ENCODE assay signal across 14 mouse cellular contexts in genomic region chr7:141302702-141303268, GRCm38 (mm10). TPM values are rescaled to one million over a fixed set of nuclear protein-coding genes. Genes with fewer than 3 reads are reported as not detected.
A peak's percentile ranks its signal among the peaks of the same experiment; 100 is the strongest.
DNase-seq lines count a peak whose midpoint lies in the region; ATAC-seq and TF ChIP-seq lines count a peak whose summit lies in the region.
"Had no signal": no experiment of that assay in that cellular context is flagged by ENCODE, and none has a peak within 500 bp of the region (broad histone marks: within the 10 kb centered on the region; RNA-seq: fewer than 3 reads in every experiment).

No protein-coding gene starts in this region.

- 87% methylated on average over 1 of the region's 1 CpGs for WGBS in lung, adult 2 months

- peak; percentile 87 for ATAC-seq in inflammation-experienced regulatory T-cells, adult 6 months
- ATAC-seq in megakaryocyte progenitor cell, adult 5-6 weeks (replicated peaks; ENCODE audit: poor library complexity), result no peak; the same call in 1 of the 2 replicates
- ATAC-seq: hindbrain, embryonic 16.5 days had no signal

- TF ChIP-seq CTCF in lung, adult 2 months (IDR thresholded peaks at IDR 0.05; ENCODE audit: insufficient read depth, low read length), result no peak

- no peak overlapping the region for H3K4me3 ChIP-seq in lung, adult 2 months (replicated peaks; ENCODE audit: extremely low read depth, low read depth, low read length)
- H3K4me3 ChIP-seq: left cerebral cortex, adult 2 months had no signal

- no peaks in the 10 kb centered on the region for H3K4me1 ChIP-seq in lung, adult 2 months (ENCODE audit: control insufficient read depth, insufficient read depth, low read length)

- DNase-seq in lung, postnatal 25 days (ENCODE audit: low spot score), result peak; percentile 18
- DNase-seq in lung, adult 2 months, result no peak
- DNase-seq in T-cell, adult 2 months (ENCODE audit: low spot score), result peak; percentile 65
- peak; percentile 52 for DNase-seq in thymus, postnatal 25 days
- no peak for DNase-seq in frontal cortex, postnatal 10 days (ENCODE audit: low spot score in 2 of 2)
- DNase-seq: adrenal gland, postnatal 36 days; heart, adult 11 months; heart, postnatal 10 days; kidney, postnatal 4 days had no signal

- TF ChIP-seq POLR2A in lung, adult 2 months (IDR thresholded peaks at IDR 0.05; ENCODE audit: borderline replicate concordance, extremely low read depth, low read depth, low read length), result no peak

RNA-seq across cellular contexts. Expression of gene Drd4, which starts 11.0 kb away (rescaled TPM):
- not detected in 2 replicates for polyA plus RNA-seq in lung, adult 2 months (2012; rRNA removed)
- polyA plus RNA-seq in inflammation-experienced regulatory T-cells, adult 6 months (2017; shearing (Covaris generic)), result not detected
- total RNA-seq in megakaryocyte progenitor cell, adult 5-6 weeks (2015), result not detected in 2 replicates
- not detected in 2 replicates for total RNA-seq in megakaryocyte progenitor cell, adult 5-6 weeks (2017)
- total RNA-seq: heart, postnatal 10 days had no signal
- polyA plus RNA-seq: macrophage had no signal

RNA-seq across cellular contexts. Expression of gene Sct, which starts 23.9 kb away (rescaled TPM):
- polyA plus RNA-seq in lung, adult 2 months (2012; rRNA removed), result not detected in 2 replicates
- polyA plus RNA-seq in inflammation-experienced regulatory T-cells, adult 6 months (2017; shearing (Covaris generic)), result not detected
- not detected in 2 replicates for total RNA-seq in megakaryocyte progenitor cell, adult 5-6 weeks (2015)
- total RNA-seq in megakaryocyte progenitor cell, adult 5-6 weeks (2017), result not detected in 2 replicates
- total RNA-seq: left cerebral cortex, adult 2 months had no signal
- polyA plus RNA-seq: macrophage had no signal

RNA-seq across cellular contexts. Expression of gene Deaf1, which starts 24.7 kb away (rescaled TPM):
- 18.6 and 22.7 TPM in 2 replicates for polyA plus RNA-seq in lung, adult 2 months (2012; rRNA removed)
- 10 to 100 TPM; 17.6 to 37.9 (median 34.6) TPM for polyA plus RNA-seq in inflammation-experienced regulatory T-cells, adult 6 months (2017; shearing (Covaris generic))
- total RNA-seq in megakaryocyte progenitor cell, adult 5-6 weeks (2015), result 33.6 and 33.7 TPM in 2 replicates
- 19.8 and 23.0 TPM in 2 replicates for total RNA-seq in megakaryocyte progenitor cell, adult 5-6 weeks (2017)

RNA-seq across cellular contexts. Expression of gene Tmem80, which starts 24.8 kb away (rescaled TPM):
- 37.2 and 49.2 TPM in 2 replicates for polyA plus RNA-seq in lung, adult 2 months (2012; rRNA removed)
- polyA plus RNA-seq in inflammation-experienced regulatory T-cells, adult 6 months (2017; shearing (Covaris generic)), result 10 to 100 TPM; 27.1 to 41.1 (median 39.1) TPM
- total RNA-seq in megakaryocyte progenitor cell, adult 5-6 weeks (2015), result 11.1 and 11.7 TPM in 2 replicates
- 9.1 and 9.2 TPM in 2 replicates for total RNA-seq in megakaryocyte progenitor cell, adult 5-6 weeks (2017)

RNA-seq across cellular contexts. Expression of gene Cdhr5, which starts 26.2 kb away (rescaled TPM):
- 0.11 and 1.5 TPM in 2 replicates for polyA plus RNA-seq in lung, adult 2 months (2012; rRNA removed)
- not detected for polyA plus RNA-seq in inflammation-experienced regulatory T-cells, adult 6 months (2017; shearing (Covaris generic))
- total RNA-seq in megakaryocyte progenitor cell, adult 5-6 weeks (2015), result not detected in 2 replicates
- not detected in 2 replicates for total RNA-seq in megakaryocyte progenitor cell, adult 5-6 weeks (2017)
- total RNA-seq: heart, postnatal 10 days; left cerebral cortex, adult 2 months had no signal
- polyA plus RNA-seq: hindbrain, embryonic 16.5 days; macrophage had no signal

Comparison
In these comparisons a context has a peak if more than half of its experiments do, and no peak if none do; other contexts are left out.
1. DNase-seq: peak in lung, postnatal 25 days (single experiment), T-cell, adult 2 months (single experiment) and thymus, postnatal 25 days (single experiment); none in lung, adult 2 months (single experiment) and frontal cortex, postnatal 10 days (0 of 2).